Mouse (Mus musculus) cerebellum, adult 8-10 months (tissue): ENCODE measurements around the gene Oxgr1.
A peak's percentile ranks its signal among the peaks of the same experiment; 100 is the strongest.
"Not testable (repeated sequence)": the region's sequence is repeated elsewhere in the genome, so short reads cannot be mapped to it uniquely, and the experiment has no call there.

Experiments
- DNase-seq: peaks from one replicate; pipeline ENCODE4 v3.0.0; 2022

Oxgr1 gene

GRCm38 (mm10) chr14:120042187-120042820 is at the start of gene Oxgr1:
Oxgr1 (minus strand) TSS chr14:120042435.
- no peak for DNase-seq

- DNase-seq: no peak
These were observed 48.2 kb upstream of the Oxgr1 start for GRCm38 (mm10) chr14:120090401-120090800.

GRCm38 (mm10) chr14:120089649-120090360 is 47.6 kb upstream of the Oxgr1 start:
- DNase-seq: no peak

- DNase-seq: no peak
These were observed 46.9 kb upstream of the Oxgr1 start for GRCm38 (mm10) chr14:120089006-120089648.

- no peak for DNase-seq
These were observed 41.9 kb upstream of the Oxgr1 start for GRCm38 (mm10) chr14:120084084-120084667.

GRCm38 (mm10) chr14:120076192-120076591 is 34.0 kb upstream of the Oxgr1 start:
- peak; percentile 15 for DNase-seq

- DNase-seq: no peak
These were observed 33.5 kb upstream of the Oxgr1 start for GRCm38 (mm10) chr14:120075746-120076145.

- no peak for DNase-seq
These were observed 32.0 kb upstream of the Oxgr1 start for GRCm38 (mm10) chr14:120074231-120074630.

- peak; percentile 48 for DNase-seq
These were observed 18.9 kb upstream of the Oxgr1 start for GRCm38 (mm10) chr14:120061096-120061495.

GRCm38 (mm10) chr14:120033454-120033853 is 8.8 kb downstream of the Oxgr1 start:
- DNase-seq: no peak

GRCm38 (mm10) chr14:120019948-120020347 is 22.3 kb downstream of the Oxgr1 start:
- no peak for DNase-seq

GRCm38 (mm10) chr14:120009969-120010872 is 32.0 kb downstream of the Oxgr1 start:
- DNase-seq: no peak

- peak; percentile 3 for DNase-seq
These were observed 37.1 kb downstream of the Oxgr1 start for GRCm38 (mm10) chr14:120005153-120005552.

- DNase-seq: no peak
These were observed 38.6 kb downstream of the Oxgr1 start for GRCm38 (mm10) chr14:120003661-120004060.

- DNase-seq: no peak
These were observed 39.6 kb downstream of the Oxgr1 start for GRCm38 (mm10) chr14:120002673-120003072.

GRCm38 (mm10) chr14:119989651-119990050 is 52.6 kb downstream of the Oxgr1 start:
- DNase-seq: no peak

GRCm38 (mm10) chr14:119988937-119989645 is 53.1 kb downstream of the Oxgr1 start:
- no peak for DNase-seq

GRCm38 (mm10) chr14:119987257-119987656 is 55.0 kb downstream of the Oxgr1 start:
- no peak for DNase-seq

- no peak for DNase-seq
These were observed 55.5 kb downstream of the Oxgr1 start for GRCm38 (mm10) chr14:119986778-119987177.

GRCm38 (mm10) chr14:119986351-119986750 is 55.9 kb downstream of the Oxgr1 start:
- not testable (repeated sequence) for DNase-seq

GRCm38 (mm10) chr14:119981314-119981713 is 60.9 kb downstream of the Oxgr1 start:
- no peak for DNase-seq
